Mouse (Mus musculus) kidney, postnatal 14 days (tissue): Measurements from ENCODE around the gene Fam69b.
A peak's percentile ranks its signal among the peaks of the same experiment; 100 is the strongest.

Source experiments
- DNase-seq: peaks from one replicate; pipeline ENCODE4 v3.0.0; 2022; ENCODE audit warnings: mixed read lengths

The Fam69b gene

DNA sequence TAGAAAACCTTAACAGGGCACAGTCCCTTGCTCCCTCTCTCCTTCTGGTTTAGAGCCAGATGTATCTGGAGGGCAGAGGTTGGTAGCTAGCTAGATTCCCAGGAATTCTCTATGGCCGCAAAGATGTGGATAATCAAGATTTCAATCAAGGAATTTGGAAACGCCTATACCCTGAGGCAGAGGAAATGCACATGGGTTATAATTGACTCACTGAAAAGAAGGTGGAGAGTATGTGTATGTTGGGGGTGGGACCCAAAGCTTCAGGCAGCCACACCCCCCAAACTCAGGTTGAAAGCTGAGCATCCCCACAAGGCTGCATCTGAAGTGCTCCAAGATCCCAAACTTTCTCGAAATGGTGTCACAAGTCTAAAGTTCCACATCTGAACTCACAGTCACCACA is 29.8 kb upstream of the Fam69b start:
- no peak for DNase-seq

DNA sequence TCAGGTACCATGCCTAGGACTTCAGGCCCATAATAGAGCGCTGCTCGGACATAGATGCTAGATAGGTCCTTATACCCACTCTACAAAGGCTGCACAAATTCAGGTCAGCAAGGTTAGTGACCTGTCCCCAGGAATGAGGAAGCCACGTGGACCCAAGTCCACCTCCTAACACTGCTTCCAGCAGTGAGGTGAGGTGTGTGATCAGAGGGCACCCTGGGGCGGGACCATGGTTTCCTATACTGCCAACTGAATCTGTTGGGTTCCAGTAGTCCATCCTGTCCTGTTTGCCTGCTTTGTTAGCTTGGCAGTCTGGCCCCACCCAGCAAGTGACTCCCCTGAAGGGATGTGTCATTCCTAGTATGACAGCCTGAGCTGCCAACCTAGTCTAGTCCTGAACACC is 28.3 kb upstream of the Fam69b start:
- no peak for DNase-seq

- no peak for DNase-seq
Measured at GRCm38 (mm10) chr2:26600664-26601063, 27.6 kb upstream of the Fam69b start.

GRCm38 (mm10) chr2:26601595-26601994 is 26.7 kb upstream of the Fam69b start:
- DNase-seq = no peak

- no peak for DNase-seq
Measured at GRCm38 (mm10) chr2:26602631-26603030, 25.6 kb upstream of the Fam69b start.

GRCm38 (mm10) chr2:26603159-26603558 is 25.1 kb upstream of the Fam69b start:
- DNase-seq = no peak

DNA sequence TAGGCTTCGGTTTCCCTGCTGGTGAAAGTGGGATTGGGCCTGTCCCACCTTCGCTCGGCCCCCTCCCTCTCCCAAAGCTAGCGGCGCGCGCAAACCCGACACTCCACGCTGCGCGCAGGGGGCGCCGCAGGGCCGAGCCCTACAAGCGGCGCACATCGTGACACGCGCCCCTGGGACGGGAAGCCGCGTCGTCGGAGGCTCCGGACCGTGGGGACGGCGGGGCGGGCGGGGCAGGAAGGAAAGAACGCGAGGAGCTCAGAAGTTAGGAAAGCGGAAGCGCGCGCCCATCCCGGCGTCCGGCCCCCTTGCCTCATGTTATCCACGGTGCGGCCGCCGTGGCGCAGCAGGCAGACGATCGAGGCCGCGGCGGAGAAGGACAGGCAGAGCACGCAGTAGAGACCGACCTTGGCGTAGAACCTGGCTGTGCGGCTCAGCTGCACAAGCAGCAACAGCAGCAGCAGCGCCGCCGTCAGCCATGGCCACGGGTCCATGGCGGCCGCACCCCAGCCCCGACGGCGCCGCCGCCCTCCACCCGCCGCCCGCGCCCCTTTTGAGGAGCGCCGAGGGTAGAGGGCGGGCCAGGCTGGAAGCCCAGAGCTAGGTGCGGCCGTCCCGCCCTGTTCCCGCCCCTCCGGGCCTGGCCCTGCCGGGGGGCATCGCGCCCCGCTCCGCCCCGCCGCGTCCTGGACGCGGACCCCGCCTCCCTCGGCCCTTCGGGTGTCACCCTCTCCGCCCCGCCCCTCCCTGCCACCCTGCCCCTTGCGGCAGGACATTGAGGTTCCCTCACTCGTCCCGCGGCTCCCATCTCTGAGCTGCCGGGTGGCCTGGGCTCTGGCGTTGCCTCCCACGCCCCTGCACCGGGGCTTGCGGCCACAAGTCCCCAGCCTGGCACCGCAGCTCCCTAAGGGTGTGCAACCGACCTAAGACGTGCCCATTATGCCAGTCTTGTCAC is 24.3 kb upstream of the Fam69b start, which contains the start of gene Agpat2:
Gene Agpat2 (minus strand): TSS at position 698 of the 952 bp plus-strand sequence.
- peak; percentile 92 for DNase-seq

DNA sequence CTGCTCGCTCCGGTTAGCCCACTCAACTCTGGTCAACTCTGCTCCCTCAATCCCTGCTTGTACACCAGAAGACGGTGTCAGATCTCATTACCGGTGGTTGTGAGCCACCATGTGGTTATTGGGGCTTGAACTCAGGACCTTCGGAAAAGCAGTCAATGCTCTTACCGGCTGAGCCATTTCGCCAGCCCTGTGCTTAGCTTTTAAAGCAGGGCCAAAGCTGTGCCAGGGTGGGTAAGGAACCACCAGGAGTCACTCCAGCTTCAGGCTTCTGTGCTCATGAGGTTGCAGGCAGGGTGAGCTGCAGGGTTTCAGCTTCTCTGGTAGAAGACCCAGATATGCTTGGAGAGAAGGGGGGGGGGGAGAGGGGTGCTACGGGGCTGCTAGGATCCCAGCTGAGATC is 22.9 kb upstream of the Fam69b start:
- DNase-seq = no peak

DNA sequence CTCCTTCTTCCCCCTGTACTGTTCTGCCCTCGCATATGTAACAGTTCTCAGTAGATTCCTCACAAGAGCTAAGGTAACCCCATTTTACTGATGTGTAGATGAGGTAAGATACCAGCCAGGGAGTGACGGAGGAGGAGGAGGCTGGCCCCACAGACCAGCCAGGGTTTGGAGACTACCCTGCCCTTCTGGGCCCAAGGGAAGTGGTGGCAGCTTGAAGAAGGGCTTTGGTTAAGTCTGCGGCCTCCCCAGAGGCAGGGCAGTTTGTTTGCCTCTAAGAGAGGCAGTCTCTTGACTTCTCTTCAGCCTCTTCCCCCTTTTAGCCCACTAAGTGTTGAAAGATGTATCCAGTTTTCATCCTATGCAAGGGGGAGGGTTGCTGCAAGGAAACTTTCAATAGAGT is 21.7 kb upstream of the Fam69b start:
- no peak for DNase-seq

- DNase-seq = peak; percentile 62
Measured at GRCm38 (mm10) chr2:26607056-26607910, 21.0 kb upstream of the Fam69b start.

- DNase-seq = no peak
Measured at GRCm38 (mm10) chr2:26608781-26609180, 19.5 kb upstream of the Fam69b start.

DNA sequence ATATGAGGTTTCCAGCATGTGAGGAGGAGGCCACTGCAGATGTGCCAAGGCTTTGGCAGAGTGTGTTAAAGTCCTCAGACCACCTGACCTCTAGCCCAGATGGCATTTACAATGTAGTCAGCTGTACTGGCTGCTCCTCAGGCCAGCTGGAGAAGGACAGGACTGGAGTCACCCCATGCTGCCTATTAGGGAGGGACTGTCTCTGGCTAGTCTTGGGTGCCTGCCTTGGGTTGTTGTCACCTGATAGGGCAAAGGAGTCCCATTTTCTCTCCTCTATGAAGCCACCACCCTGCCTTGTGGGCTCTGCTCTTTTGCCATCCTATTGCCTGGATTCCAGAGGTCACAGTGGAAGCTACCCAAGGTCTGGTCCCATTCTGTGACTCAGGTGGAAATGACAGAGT is 19.0 kb upstream of the Fam69b start:
- DNase-seq = no peak

DNA sequence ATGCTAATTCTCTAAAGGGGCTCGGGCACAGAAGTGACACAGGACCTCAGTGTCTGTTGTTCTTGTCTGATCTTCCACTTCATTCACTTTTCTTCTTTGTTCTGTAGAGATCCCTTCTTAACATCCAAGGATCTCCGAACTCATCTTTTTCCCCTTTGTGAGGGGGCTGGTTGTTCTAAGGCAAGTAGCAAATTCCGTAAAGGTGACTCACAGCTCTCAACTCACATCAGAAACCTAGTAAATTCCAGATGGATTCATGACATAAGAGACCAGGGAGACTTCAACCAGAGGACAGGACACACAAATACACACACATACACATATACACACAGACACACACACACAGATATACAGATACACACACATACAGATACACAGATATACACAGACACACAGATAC is 17.7 kb upstream of the Fam69b start:
- DNase-seq = no peak

DNA sequence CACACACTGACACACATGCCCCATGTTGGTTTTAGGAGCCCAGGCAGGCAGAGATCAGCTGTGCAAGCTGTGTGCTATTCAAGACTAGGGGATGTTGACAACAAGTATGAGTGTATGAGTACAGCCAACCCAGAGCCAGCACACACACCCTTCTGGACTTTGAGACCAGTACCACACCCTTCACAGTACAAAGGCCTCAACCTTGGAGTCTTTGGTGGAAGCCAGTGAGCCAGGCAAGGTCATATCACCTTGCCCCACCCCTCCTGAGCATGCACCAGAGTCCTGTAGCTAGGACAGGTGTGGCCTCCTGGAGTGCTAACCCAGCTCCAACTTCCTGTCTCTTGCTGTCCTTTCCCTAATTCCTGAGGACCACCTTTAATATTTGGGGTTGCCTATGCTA is 17.2 kb upstream of the Fam69b start:
- no peak for DNase-seq

GRCm38 (mm10) chr2:26611896-26612295 is 16.4 kb upstream of the Fam69b start:
- no peak for DNase-seq

- DNase-seq = no peak
Measured at GRCm38 (mm10) chr2:26614903-26615302, 13.4 kb upstream of the Fam69b start.

DNA sequence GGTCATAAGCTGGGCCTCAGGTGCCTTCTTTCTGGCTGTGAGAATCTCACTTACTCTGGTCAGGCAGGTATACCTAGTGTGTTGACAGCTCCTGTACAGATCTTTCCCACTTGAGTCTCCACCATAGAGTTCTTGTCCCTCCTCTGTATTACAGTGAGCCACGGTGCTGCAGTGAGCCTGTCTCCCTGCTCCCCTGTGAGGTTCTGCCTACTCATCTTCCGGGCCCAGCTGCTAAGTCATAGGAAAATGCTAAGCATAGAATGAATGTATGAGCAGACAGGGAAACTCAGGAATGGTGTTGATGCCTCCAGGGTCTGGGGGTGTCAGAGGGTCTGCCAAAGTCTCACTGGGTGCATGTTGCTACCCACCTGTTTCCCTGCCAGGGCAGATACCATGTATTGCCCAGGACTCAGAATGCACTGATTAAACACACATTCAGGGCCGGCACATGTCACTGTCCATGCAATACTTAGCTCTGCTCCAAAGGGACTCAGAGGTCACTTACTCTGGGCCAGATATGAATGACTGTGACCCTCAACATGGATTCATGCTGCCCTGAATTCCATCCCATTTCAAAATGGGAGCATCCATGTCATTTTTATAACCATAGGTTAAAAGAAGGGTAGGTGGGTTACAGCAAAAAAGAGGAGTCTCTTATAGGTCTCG is 12.7 kb upstream of the Fam69b start:
- DNase-seq = no peak

- DNase-seq = no peak
Measured at GRCm38 (mm10) chr2:26617331-26617730, 10.9 kb upstream of the Fam69b start.

DNA sequence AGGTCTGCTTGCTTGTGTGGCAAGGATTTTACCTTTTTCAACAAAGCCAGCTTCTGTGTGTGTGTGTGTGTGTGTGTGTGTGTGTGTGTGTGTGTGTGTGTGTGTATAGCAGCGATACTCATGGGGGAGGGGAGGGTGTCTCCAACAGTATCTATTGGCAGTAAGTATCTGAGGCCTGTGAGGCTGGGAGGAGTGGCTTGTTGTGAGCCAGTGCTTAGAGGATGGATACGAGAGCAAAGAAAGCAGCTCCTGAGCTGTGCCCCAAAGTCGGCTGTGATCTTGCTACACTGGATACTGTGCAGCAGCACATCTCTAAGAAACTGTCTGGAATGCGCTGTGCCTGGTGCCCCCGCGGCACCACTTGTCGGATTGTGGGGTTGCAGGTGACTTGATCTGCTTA is 10.3 kb upstream of the Fam69b start:
- no peak for DNase-seq

GRCm38 (mm10) chr2:26621246-26621645 is 7.0 kb upstream of the Fam69b start:
- DNase-seq = no peak

DNA sequence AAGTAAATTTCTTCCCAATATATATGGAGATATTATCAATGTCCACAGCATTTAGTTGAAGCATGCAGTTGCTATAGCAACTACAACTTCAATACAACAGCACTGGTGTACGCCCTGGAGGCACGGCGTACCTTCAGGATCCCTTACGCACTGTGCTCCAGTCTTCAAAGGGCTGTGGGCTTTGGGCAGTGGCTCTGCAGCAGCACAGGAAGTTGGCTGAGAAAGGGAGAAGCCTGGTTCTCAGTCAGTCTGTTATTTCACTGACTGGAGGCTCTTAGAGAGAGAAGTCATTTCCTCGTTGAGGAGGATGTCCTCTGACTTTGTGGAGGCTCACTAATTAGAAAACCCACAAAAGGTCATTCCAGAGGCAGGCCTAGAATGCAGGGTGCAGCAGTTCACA is 5.3 kb upstream of the Fam69b start:
- no peak for DNase-seq

GRCm38 (mm10) chr2:26625419-26625818 is 2.8 kb upstream of the Fam69b start:
- DNase-seq = no peak

DNA sequence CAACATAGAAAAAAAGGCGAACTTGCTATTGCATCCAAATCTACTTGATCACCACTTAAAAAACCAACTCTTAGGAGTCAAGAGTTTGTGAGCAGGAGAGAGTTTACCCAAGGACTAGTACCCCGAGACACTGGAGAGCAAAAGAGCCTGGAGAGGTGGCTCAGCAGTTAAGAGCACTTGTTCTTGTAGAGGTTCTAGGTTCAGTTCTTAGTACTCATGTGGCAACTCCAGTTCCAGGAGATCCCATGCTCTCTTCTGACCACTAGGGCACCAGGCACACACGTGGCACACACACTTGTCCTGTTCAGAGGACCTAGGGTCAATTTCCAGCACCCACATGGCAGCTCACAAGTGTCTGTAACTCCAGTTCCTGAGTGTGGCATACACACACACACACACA is 2.2 kb upstream of the Fam69b start:
- DNase-seq = no peak
